23 mouse cellular contexts compared by ENCODE assay signal in genomic region chr3:86559635-86560034, GRCm38 (mm10). TPM values are rescaled to one million over a fixed set of nuclear protein-coding genes. Genes with fewer than 3 reads are reported as not detected.
DNase-seq lines count a peak whose midpoint lies in the region; ATAC-seq lines count a peak whose summit lies in the region.
"Had no signal": no experiment of that assay in that cellular context is flagged by ENCODE, and none has a peak within 500 bp of the region (broad histone marks: within the 10 kb centered on the region; RNA-seq: fewer than 3 reads in every experiment).

No protein-coding gene starts in this region.

- H3K4me3 ChIP-seq in hindbrain, embryonic 11.5 days (ENCODE audit: low read depth, low read length): no peak overlapping the region
- H3K4me3 ChIP-seq in hindbrain, embryonic 10.5 days: no peak overlapping the region
- H3K4me3 ChIP-seq in hindbrain, embryonic 16.5 days (ENCODE audit: low read length): no peak overlapping the region
- no peak overlapping the region for H3K4me3 ChIP-seq in midbrain, embryonic 15.5 days
- no peak overlapping the region for H3K4me3 ChIP-seq in liver, embryonic 11.5 days (ENCODE audit: low read depth, low read length)
- H3K4me3 ChIP-seq: heart, embryonic 13.5 days; kidney, embryonic 15.5 days; lung, embryonic 15.5 days; myocyte had no signal

- H3K4me2 ChIP-seq in hindbrain, embryonic 11.5 days (replicated peaks; ENCODE audit: low read depth, low read length): no peak overlapping the region
- H3K4me2 ChIP-seq in hindbrain, embryonic 16.5 days (ENCODE audit: low read length): no peak overlapping the region
- H3K4me2 ChIP-seq in midbrain, embryonic 15.5 days: no peak overlapping the region
- H3K4me2 ChIP-seq in liver, embryonic 11.5 days: no peak overlapping the region
- H3K4me2 ChIP-seq: heart, embryonic 13.5 days; kidney, embryonic 15.5 days; lung, embryonic 15.5 days had no signal

- H3K9ac ChIP-seq in hindbrain, embryonic 11.5 days (ENCODE audit: low read depth, low read length): no peak overlapping the region
- H3K9ac ChIP-seq in hindbrain, embryonic 16.5 days (ENCODE audit: low read depth, low read length): peak overlapping the region; percentile 43
- no peak overlapping the region for H3K9ac ChIP-seq in midbrain, embryonic 15.5 days
- no peak overlapping the region for H3K9ac ChIP-seq in liver, embryonic 11.5 days (ENCODE audit: low read depth, low read length)
- H3K9ac ChIP-seq: forebrain, postnatal 0 days; heart, embryonic 13.5 days; kidney, embryonic 15.5 days; liver, embryonic 14.5 days; lung, embryonic 15.5 days had no signal

- DNase-seq in hindbrain, embryonic 11.5 days (ENCODE audit: low spot score): no peak
- no peak for DNase-seq in hindbrain, embryonic 10.5 days (ENCODE audit: low spot score)
- peak; percentile 88 for DNase-seq in retina, postnatal 1 day
- no peak for DNase-seq in thymus, postnatal 14 days
- DNase-seq in liver, embryonic 11.5 days (ENCODE audit: low spot score): no peak
- DNase-seq in c-Kit-positive CD71-positive TER-119-positive erythroid progenitor cells, embryonic 14.5 days (ENCODE audit: low spot score): no peak
- DNase-seq: adrenal gland, postnatal 25 days; cerebellum, adult 11 months; cerebellum, postnatal 10 days; forebrain, postnatal 0 days; gastrocnemius, postnatal 25 days; heart, adult 18-20 months; heart, postnatal 14 days; kidney, adult 11 months; layer of hippocampus, adult 9-11 months; lung, postnatal 36 days had no signal

- H3K27me3 ChIP-seq in hindbrain, embryonic 11.5 days (ENCODE audit: control insufficient read depth, insufficient read depth, low read length): no peaks in the 10 kb centered on the region
- peaks cover 11% of the 10 kb centered on the region; the same call in 1 of the 2 replicates for H3K27me3 ChIP-seq in hindbrain, embryonic 10.5 days (ENCODE audit: insufficient read depth, poor library complexity, severe bottlenecking)
- no peaks in the 10 kb centered on the region for H3K27me3 ChIP-seq in hindbrain, embryonic 16.5 days (replicated peaks; ENCODE audit: control insufficient read depth, insufficient read depth, low read length)
- peaks cover 3% of the 10 kb centered on the region; the same call in 1 of the 2 replicates for H3K27me3 ChIP-seq in midbrain, embryonic 15.5 days (replicated peaks)
- no peaks in the 10 kb centered on the region for H3K27me3 ChIP-seq in liver, embryonic 11.5 days (replicated peaks; ENCODE audit: control insufficient read depth, insufficient read depth, low read length)
- H3K27me3 ChIP-seq: heart, embryonic 13.5 days; lung, embryonic 15.5 days had no signal

- 75% methylated on average over 4 of the region's 4 CpGs for WGBS in hindbrain, embryonic 11.5 days
- 84% methylated on average over 4 of the region's 4 CpGs for WGBS in hindbrain, embryonic 10.5 days
- 42% methylated on average over 4 of the region's 4 CpGs for WGBS in hindbrain, embryonic 16.5 days
- WGBS in midbrain, embryonic 15.5 days: 38% methylated on average over 4 of the region's 4 CpGs
- 85% methylated on average over 4 of the region's 4 CpGs for WGBS in liver, embryonic 11.5 days

- no peak for ATAC-seq in hindbrain, embryonic 11.5 days (ENCODE audit: low FRiP score)
- ATAC-seq in hindbrain, embryonic 16.5 days: no peak
- peak; percentile 52; the same call in 1 of the 2 replicates for ATAC-seq in midbrain, embryonic 15.5 days (replicated peaks)
- ATAC-seq in liver, embryonic 11.5 days (replicated peaks; ENCODE audit: low FRiP score): no peak
- ATAC-seq: forebrain, postnatal 0 days had no signal

- no peaks in the 10 kb centered on the region for H3K36me3 ChIP-seq in hindbrain, embryonic 11.5 days (ENCODE audit: control insufficient read depth, insufficient read depth, low read length)
- no peaks in the 10 kb centered on the region for H3K36me3 ChIP-seq in hindbrain, embryonic 10.5 days
- H3K36me3 ChIP-seq in hindbrain, embryonic 16.5 days (ENCODE audit: control insufficient read depth, insufficient read depth, low read length): no peaks in the 10 kb centered on the region
- H3K36me3 ChIP-seq in midbrain, embryonic 15.5 days (replicated peaks): no peaks in the 10 kb centered on the region
- no peaks in the 10 kb centered on the region for H3K36me3 ChIP-seq in liver, embryonic 11.5 days (ENCODE audit: control insufficient read depth, insufficient read depth, low read length)
- H3K36me3 ChIP-seq: heart, embryonic 13.5 days; kidney, embryonic 15.5 days; lung, embryonic 15.5 days had no signal

- no peaks in the 10 kb centered on the region for H3K4me1 ChIP-seq in hindbrain, embryonic 11.5 days (replicated peaks; ENCODE audit: control insufficient read depth, insufficient read depth, low read length)
- H3K4me1 ChIP-seq in hindbrain, embryonic 10.5 days (replicated peaks): no peaks in the 10 kb centered on the region; the same call in 1 of the 2 replicates
- H3K4me1 ChIP-seq in hindbrain, embryonic 16.5 days (ENCODE audit: control insufficient read depth, insufficient read depth, low read depth, low read length): peaks cover 3% of the 10 kb centered on the region; the same call in 1 of the 2 replicates
- H3K4me1 ChIP-seq in midbrain, embryonic 15.5 days: peaks cover 5% of the 10 kb centered on the region; the same call in 1 of the 2 replicates
- H3K4me1 ChIP-seq in liver, embryonic 11.5 days (replicated peaks; ENCODE audit: control insufficient read depth, insufficient read depth, low read length): peaks cover 6% of the 10 kb centered on the region; the same call in 1 of the 2 replicates
- H3K4me1 ChIP-seq: kidney, embryonic 15.5 days; lung, embryonic 15.5 days had no signal

- H3K27ac ChIP-seq in hindbrain, embryonic 11.5 days (ENCODE audit: low read depth, low read length): 0 out of 2 replicates have a peak overlapping the region, but pooled peaks have one; percentile 34
- no peak overlapping the region for H3K27ac ChIP-seq in hindbrain, embryonic 10.5 days
- peak overlapping the region; percentile 29; the same call in 1 of the 2 replicates for H3K27ac ChIP-seq in hindbrain, embryonic 16.5 days (ENCODE audit: low read depth, low read length)
- H3K27ac ChIP-seq in midbrain, embryonic 15.5 days: peak overlapping the region; percentile 50
- H3K27ac ChIP-seq in liver, embryonic 11.5 days (ENCODE audit: low read depth, low read length): no peak overlapping the region
- H3K27ac ChIP-seq: heart, embryonic 13.5 days; kidney, embryonic 15.5 days; liver, embryonic 14.5 days; lung, embryonic 15.5 days had no signal

- no peaks in the 10 kb centered on the region for H3K9me3 ChIP-seq in hindbrain, embryonic 11.5 days (ENCODE audit: control insufficient read depth, low read length)
- no peaks in the 10 kb centered on the region for H3K9me3 ChIP-seq in hindbrain, embryonic 10.5 days
- H3K9me3 ChIP-seq in hindbrain, embryonic 16.5 days (ENCODE audit: control insufficient read depth, low read length): no peaks in the 10 kb centered on the region
- H3K9me3 ChIP-seq in midbrain, embryonic 15.5 days: no peaks in the 10 kb centered on the region
- H3K9me3 ChIP-seq in liver, embryonic 11.5 days (ENCODE audit: control insufficient read depth, low read length): no peaks in the 10 kb centered on the region
- H3K9me3 ChIP-seq: heart, embryonic 13.5 days; kidney, embryonic 15.5 days; lung, embryonic 15.5 days had no signal

RNA-seq across cellular contexts. Expression of gene Mab21l2, which starts 11.2 kb away (rescaled TPM):
- 151 and 155 TPM in 2 replicates for polyA plus RNA-seq in hindbrain, embryonic 11.5 days (2014; fragmentation: Nextera tagmentation; extraction: Ambion mirVana)
- 37.6 and 121 TPM in 2 replicates for polyA plus RNA-seq in hindbrain, embryonic 10.5 days (2016; fragmentation: Nextera tagmentation; extraction: Ambion mirVana)
- polyA plus RNA-seq in hindbrain, embryonic 16.5 days (2015; fragmentation: Nextera tagmentation; extraction: Ambion mirVana): 190 and 200 TPM in 2 replicates
- polyA plus RNA-seq in midbrain, embryonic 15.5 days (2015; fragmentation: Nextera tagmentation; extraction: Ambion mirVana): 65.8 and 80.9 TPM in 2 replicates
- 14.5 and 19.4 TPM in 2 replicates for polyA plus RNA-seq in liver, embryonic 11.5 days (2014; fragmentation: Nextera tagmentation; extraction: Ambion mirVana)
- polyA plus RNA-seq: myocyte had no signal

Comparison
In these comparisons a context has a peak if more than half of its experiments do, and no peak if none do; other contexts are left out.
1. H3K27ac ChIP-seq: peak in hindbrain, embryonic 11.5 days (single experiment), hindbrain, embryonic 16.5 days (single experiment) and midbrain, embryonic 15.5 days (single experiment); none in hindbrain, embryonic 10.5 days (single experiment) and liver, embryonic 11.5 days (single experiment).